Mouse (Mus musculus): ENCODE measurements around the gene Plekha3.

- TF ChIP-seq CTCF (conservative IDR thresholded peaks at IDR 0.05 in 1 of 2, IDR thresholded peaks at IDR 0.05 in 1 of 2; ENCODE audit: low read depth in 2 of 2, low read length in 2 of 2), result no peak
- TF ChIP-seq POLR2A (IDR thresholded peaks at IDR 0.05; ENCODE audit: low read depth, low read length), result peak; percentile 87
- TF ChIP-seq TCF12 (IDR thresholded peaks at IDR 0.05; ENCODE audit: low read depth, low read length), result peak; percentile 86
- TF ChIP-seq JUN (IDR thresholded peaks at IDR 0.05; ENCODE audit: insufficient read depth, low read depth, low read length), result no peak
- TF ChIP-seq CHD2 (IDR thresholded peaks at IDR 0.05; ENCODE audit: low read length), result no peak
- peak; percentile 74 for TF ChIP-seq NELFE (IDR thresholded peaks at IDR 0.05; ENCODE audit: low read depth, low read length)
- no peak for TF ChIP-seq EP300 (IDR thresholded peaks at IDR 0.05; ENCODE audit: low read length)
- TF ChIP-seq MXI1 (IDR thresholded peaks at IDR 0.05; ENCODE audit: low read depth, low read length), result peak; percentile 87
These were observed 2.1 kb upstream of the Plekha3 start, which contains the start of gene Fkbp7 for GRCm38 (mm10) chr2:76672966-76673392.
